Mouse (Mus musculus): ENCODE results near the gene 4921511M17Rik. TPM values are rescaled to one million over a fixed set of nuclear protein-coding genes. Genes with fewer than 3 reads are reported as not detected.
"Not testable (repeated sequence)": the region's sequence is repeated elsewhere in the genome, so short reads cannot be mapped to it uniquely, and the experiment has no call there.

4921511M17Rik gene
- not detected for total RNA-seq (2021)
- long read RNA-seq, experiment 1 = 0 reads
- long read RNA-seq, experiment 2 = 0 reads

- DNase-seq = not testable (repeated sequence)
Measured at GRCm38 (mm10) chrX:154033727-154034126, at the start of gene 4921511M17Rik. TSS of gene 4921511M17Rik (minus strand) at chrX:154033827.

GRCm38 (mm10) chrX:154054939-154055338 lies 21.3 kb upstream of the 4921511M17Rik start, which contains the start of gene Gm10057:
TSS of gene Gm10057 (minus strand) at chrX:154055039.
- DNase-seq = not testable (repeated sequence)

- not testable (repeated sequence) for DNase-seq
Measured at GRCm38 (mm10) chrX:154012540-154012939, 21.1 kb downstream of the 4921511M17Rik start, which contains the start of gene Samt1. TSS of gene Samt1 (minus strand) at chrX:154012640.

GRCm38 (mm10) chrX:153976914-153977313 lies 56.7 kb downstream of the 4921511M17Rik start:
- DNase-seq = not testable (repeated sequence)

GRCm38 (mm10) chrX:153976467-153976866 lies 57.2 kb downstream of the 4921511M17Rik start:
- not testable (repeated sequence) for DNase-seq

DNA sequence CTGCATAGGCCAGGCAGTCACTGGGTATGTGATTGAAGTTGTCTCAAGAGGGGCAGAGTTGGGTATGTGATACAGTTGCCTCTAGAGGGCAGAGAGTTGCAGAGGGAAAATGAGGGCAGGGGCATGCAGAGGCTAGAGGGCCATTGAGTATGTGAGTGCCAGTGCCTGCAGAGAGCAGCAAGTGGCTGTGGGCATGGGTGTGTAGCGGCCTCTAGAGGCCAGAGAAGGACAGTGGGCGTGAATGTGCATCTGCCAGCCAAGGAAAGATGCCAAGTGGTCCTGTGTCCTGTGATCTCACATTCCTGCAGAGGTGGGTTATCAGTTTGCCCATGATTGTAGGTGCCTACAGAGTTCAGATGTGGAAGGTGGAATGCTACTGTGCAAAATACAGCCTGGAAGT lies 59.2 kb downstream of the 4921511M17Rik start:
- DNase-seq = no peak

Other genes starting within 250 kb of the 4921511M17Rik start
- gene Spin2c, start 201.6 kb downstream of the 4921511M17Rik start, total RNA-seq (2021) = not detected
- not detected for gene Samt1, start 21.2 kb downstream of the 4921511M17Rik start, total RNA-seq (2021)
- not detected for gene Gm10057, start 21.2 kb upstream of the 4921511M17Rik start, total RNA-seq (2021)
- not detected for gene Gm15140, start 86.9 kb upstream of the 4921511M17Rik start, total RNA-seq (2021)

Data from gastrocnemius, postnatal 25 days (tissue).